Mouse (Mus musculus) neural tube, embryonic 12.5 days (tissue): ENCODE results near the gene Mgrn1. TPM values are rescaled to one million over a fixed set of nuclear protein-coding genes. Genes with fewer than 3 reads are reported as not detected.

Experiments used
- ATAC-seq: fragments of 200-750 bp; cut with Nextera tagmentation; 2 replicates; pipeline ENCODE4 v1.8.0; 2017; ENCODE audit warnings: low read depth, mild to moderate bottlenecking, moderate TSS enrichment, moderate library complexity; ENCODE audit not compliant: low FRiP score
- H3K27ac ChIP-seq: fragments of 300-500 bp; sonication (generic); 2 replicates; pipeline ENCODE4 v1.5.1; 2016
- H3K27me3 ChIP-seq: fragments of 300-500 bp; sonication (generic); replicated peaks from 2 replicates; pipeline ENCODE4 v1.6.1; 2016; ENCODE audit warnings: mild to moderate bottlenecking
- H3K36me3 ChIP-seq: fragments of 300-500 bp; sonication (generic); 2 replicates; pipeline ENCODE4 v1.6.1; 2016; ENCODE audit warnings: mild to moderate bottlenecking
- H3K4me1 ChIP-seq: fragments of 300-500 bp; sonication (generic); 2 replicates; pipeline ENCODE4 v1.6.1; 2016
- H3K4me2 ChIP-seq: fragments of 300-500 bp; sonication (generic); replicated peaks from 2 replicates; pipeline ENCODE4 v1.6.1; 2016; ENCODE audit warnings: mild to moderate bottlenecking
- H3K4me3 ChIP-seq: fragments of 300-500 bp; sonication (generic); 2 replicates; pipeline ENCODE4 v1.5.1; 2016
- H3K9ac ChIP-seq: fragments of 300-500 bp; sonication (generic); 2 replicates; pipeline ENCODE4 v1.6.1; 2016; ENCODE audit warnings: mild to moderate bottlenecking
- H3K9me3 ChIP-seq: fragments of 300-500 bp; sonication (generic); 2 replicates; pipeline ENCODE4 v1.6.1; 2016; ENCODE audit warnings: mild to moderate bottlenecking
- WGBS: fragments of 180-500 bp; shearing (Covaris S2); methylation state at CpG from one replicate; pipeline ENCODE4 v1.1.7; 2016; 5-methylcytosine and 5-hydroxymethylcytosine counted together
- polyA plus RNA-seq: library from polyadenylated mRNA; unstranded; fragments of >200 nt; fragmentation: Nextera tagmentation; extraction: Ambion mirVana; gene quantifications from 2 replicates; pipeline ENCODE4 v1.2.1, GENCODE M21; 2016

Mgrn1 gene
- polyA plus RNA-seq, 1 experiment from 2014 or later: 92.5 TPM

DNA sequence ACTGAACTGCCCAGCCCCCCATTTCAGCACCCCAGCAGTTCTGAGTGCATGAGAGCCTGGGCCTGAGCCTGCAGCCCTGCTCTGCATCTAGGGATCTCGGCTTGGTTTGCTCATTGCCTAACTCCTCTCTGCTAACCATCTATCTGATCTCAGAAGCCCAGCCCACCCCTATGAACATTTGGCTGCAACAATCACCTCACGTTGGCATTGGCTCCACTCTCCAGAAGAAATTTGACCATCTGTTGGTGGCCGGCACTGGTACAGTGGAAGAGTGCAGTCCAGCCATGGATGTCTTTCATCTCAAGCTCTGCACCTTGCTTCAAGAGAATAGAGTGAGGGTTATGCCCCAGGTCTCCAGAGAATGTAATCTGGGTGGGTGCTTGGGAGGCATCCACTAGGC lies 71.4 kb downstream of the Mgrn1 start:
- Histone ChIP-seq H3K27ac (no peak overlapping the region), H3K9ac (no peak overlapping the region), H3K4me2 (no peak overlapping the region), H3K4me3 (no peak overlapping the region), H3K36me3 (peaks cover 51% of the 10 kb centered on the region), H3K9me3 (no peaks in the 10 kb centered on the region), H3K27me3 (no peaks in the 10 kb centered on the region), H3K4me1 (no peaks in the 10 kb centered on the region)
- ATAC-seq: no peak
- 93% methylated on average over 3 of the region's 3 CpGs for WGBS

DNA sequence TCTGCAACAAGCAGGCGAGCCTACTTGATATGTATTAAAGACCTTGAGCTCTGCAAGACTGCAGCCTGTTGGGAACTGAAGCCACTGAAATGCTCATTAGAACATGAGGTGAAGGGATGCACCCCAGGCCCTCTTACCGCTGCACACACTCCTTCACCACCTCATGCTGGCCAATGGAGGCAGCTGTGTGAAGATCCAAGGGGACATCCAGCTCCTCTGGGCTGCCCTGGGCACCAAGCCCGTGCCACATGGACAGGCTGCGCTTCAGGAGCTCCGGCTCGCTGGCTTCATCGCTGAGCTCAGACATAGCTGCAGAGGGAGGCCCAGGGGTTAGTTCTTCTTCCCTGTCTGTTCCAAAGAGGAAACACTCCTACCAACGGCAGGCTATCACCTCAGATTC lies 74.2 kb downstream of the Mgrn1 start:
- no peak overlapping the region; the same call in 1 of the 2 replicates for H3K9ac ChIP-seq
- H3K27me3 ChIP-seq: no peaks in the 10 kb centered on the region
- H3K27ac ChIP-seq: no peak overlapping the region
- ATAC-seq: no peak
- H3K36me3 ChIP-seq: peaks cover 23% of the 10 kb centered on the region
- no peak overlapping the region for H3K4me3 ChIP-seq
- peaks cover 14% of the 10 kb centered on the region for H3K4me1 ChIP-seq
- no peak overlapping the region for H3K4me2 ChIP-seq
- no peaks in the 10 kb centered on the region for H3K9me3 ChIP-seq
- 87% methylated on average over 8 of the region's 8 CpGs for WGBS

DNA sequence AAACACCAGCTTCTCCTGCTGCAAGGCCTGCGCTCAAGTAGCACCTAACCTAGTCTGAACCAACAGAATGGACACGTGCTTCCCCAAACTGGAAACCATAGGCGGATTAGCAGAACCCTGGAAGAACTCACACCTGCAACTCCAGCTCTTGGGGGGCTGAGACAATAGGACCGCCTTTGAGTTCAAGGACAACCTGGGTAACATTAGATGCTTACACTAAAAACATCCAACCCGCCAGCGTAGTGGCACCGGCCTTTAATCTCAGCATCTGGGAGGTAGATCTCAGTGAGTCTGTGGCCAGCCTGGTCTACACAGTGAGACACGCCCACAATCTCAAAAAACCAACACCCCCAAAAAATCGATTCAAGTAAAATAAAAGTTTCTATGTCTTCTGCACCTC lies 77.3 kb downstream of the Mgrn1 start:
- H3K36me3 ChIP-seq: peaks cover 12% of the 10 kb centered on the region
- peak overlapping the region; percentile 87 for H3K9ac ChIP-seq
- no peak overlapping the region for H3K27ac ChIP-seq
- no peaks in the 10 kb centered on the region for H3K27me3 ChIP-seq
- H3K4me2 ChIP-seq: peak overlapping the region; percentile 84
- no peaks in the 10 kb centered on the region for H3K9me3 ChIP-seq
- WGBS: 44% methylated on average over 9 of the region's 9 CpGs
- H3K4me1 ChIP-seq: peaks cover 17% of the 10 kb centered on the region
- ATAC-seq: no peak
- peak overlapping the region; percentile 88 for H3K4me3 ChIP-seq

DNA sequence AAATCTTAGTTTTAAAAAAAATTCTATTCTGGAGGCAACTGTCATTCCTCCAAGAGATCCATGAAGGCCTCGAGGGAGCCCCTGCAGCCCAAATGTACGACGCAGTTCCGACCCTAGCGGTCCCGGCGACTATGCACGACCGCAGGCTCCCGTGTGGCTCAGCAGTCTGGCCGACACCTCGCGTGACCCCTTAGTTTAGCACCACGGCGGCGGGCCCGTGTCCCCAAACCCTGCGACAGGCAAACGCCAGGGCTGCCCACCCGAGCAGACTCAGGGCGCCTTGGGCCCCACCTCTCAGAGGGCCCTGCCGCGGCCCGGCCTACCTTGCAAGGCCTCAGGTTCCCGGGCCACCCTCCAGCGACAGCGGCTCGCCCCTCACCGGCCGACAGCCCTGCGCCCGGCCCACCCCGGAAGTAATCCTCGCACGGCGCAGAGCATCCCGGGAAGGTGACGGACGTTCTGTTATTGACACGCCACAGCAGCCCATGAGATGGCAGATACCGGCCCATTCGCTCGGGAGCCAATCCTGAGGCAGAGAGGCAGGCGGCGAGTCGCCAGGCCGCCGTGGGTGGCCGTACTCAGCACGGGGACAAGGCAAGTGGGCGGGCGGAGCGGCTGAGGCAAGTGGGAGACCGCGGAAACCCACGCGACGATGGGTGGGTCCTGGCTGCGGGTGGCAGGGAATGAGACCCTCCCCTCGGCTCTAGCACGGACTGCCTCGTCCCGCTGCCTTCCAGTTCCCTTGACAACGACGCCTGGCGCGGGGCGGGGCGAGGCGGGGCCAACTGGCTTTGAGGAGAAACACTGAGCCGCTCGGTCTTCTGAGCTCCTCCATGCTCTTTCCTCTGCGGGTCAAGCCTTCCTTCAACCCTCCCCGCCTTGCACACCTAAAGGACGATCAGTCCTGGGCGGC lies 78.0 kb downstream of the Mgrn1 start, which contains the start of gene Anks3:
Gene Anks3 (minus strand): TSS at position 409 of the 913 bp plus-strand sequence.
- Histone ChIP-seq H3K9ac (peak within 1 kb of the TSS; percentile 87), H3K9me3 (no peaks in the 10 kb centered on the region), H3K4me3 (peak within 1 kb of the TSS; percentile 88), H3K36me3 (peaks cover 12% of the 10 kb centered on the region), H3K27ac (peak within 1 kb of the TSS; percentile 50), H3K4me2 (peak within 1 kb of the TSS; percentile 84), H3K27me3 (no peaks in the 10 kb centered on the region), H3K4me1 (peaks cover 17% of the 10 kb centered on the region)
- under 1% methylated on average over 76 of the region's 76 CpGs for WGBS
- ATAC-seq: peak; percentile 98

DNA sequence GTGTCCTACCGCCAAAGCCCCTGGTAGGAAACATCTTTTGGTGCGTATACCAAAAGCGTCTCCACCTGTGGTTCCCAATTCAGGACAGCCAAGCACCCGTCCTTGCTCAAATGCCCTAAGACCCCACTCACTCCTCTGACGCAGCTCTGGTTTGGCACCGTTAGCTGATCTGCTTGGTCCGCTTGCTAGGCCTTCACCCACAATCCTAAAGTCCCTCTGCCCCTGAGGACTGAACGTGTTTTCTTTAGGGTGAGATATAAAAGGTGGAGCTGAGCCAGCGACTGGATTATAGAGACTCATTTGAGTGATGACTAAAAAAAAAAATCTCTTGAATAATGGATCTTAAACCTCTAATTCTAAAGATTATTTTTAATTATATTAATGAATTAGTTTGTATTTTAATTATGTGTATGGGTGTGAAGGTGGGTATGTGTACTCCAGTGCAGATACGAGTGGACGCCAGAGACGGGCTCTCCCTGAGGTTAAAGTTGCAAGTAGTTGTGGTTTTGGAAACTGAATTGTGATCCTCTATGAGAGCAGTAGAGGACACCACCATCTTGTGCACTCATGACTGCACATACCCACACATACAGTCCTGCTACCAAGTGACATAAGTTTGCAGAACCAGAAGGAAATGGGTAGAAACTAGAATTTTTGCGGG lies 78.8 kb downstream of the Mgrn1 start:
- Histone ChIP-seq H3K27me3 (no peaks in the 10 kb centered on the region), H3K27ac (peak overlapping the region; percentile 34), H3K4me3 (peak overlapping the region; percentile 88), H3K9ac (peak overlapping the region; percentile 87), H3K4me2 (peak overlapping the region; percentile 84), H3K9me3 (no peaks in the 10 kb centered on the region), H3K4me1 (peaks cover 17% of the 10 kb centered on the region), H3K36me3 (peaks cover 5% of the 10 kb centered on the region)
- 26% methylated on average over 13 of the region's 13 CpGs for WGBS
- ATAC-seq: no peak; the same call in 1 of the 2 replicates

DNA sequence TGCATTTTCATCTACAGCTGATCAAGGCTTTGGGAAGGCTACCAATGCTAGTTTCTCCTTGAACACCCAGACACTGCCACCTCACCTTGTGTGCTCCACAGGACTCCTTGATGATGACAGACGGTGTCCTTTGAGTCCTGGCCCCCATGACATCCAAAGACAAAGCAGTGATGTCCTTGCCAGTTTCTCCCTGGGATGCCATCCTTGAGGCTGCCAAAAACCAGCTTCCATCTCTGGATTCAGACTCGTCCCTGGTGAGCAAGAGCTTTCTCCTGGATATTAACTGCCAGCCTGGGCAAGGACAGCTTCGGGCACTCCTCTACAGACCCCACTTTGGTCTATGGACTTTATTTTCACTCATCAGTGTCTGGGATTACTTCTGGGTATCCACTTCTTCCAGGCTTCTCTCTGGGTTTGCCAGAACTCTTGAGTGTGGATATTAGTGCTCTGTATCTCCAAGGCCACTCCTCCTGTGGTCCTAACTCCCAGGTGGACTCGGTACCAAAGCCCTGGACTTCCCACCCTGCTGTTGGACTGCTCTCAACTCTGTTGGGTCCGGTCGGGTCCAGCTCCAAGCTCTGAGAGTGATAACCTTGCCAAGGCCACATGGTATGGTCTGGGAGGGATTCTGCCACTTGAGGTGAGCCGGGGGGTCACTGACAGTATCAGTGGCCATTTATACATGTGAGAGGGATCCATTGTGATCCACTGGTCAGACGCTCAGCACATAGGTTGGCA lies 79.5 kb downstream of the Mgrn1 start:
- no peak overlapping the region for H3K27ac ChIP-seq
- no peaks in the 10 kb centered on the region for H3K9me3 ChIP-seq
- no peaks in the 10 kb centered on the region for H3K27me3 ChIP-seq
- H3K4me2 ChIP-seq: peak overlapping the region; percentile 84
- no peak overlapping the region for H3K9ac ChIP-seq
- H3K4me3 ChIP-seq: no peak overlapping the region
- WGBS: 91% methylated on average over 8 of the region's 8 CpGs
- H3K36me3 ChIP-seq: no peaks in the 10 kb centered on the region
- no peak for ATAC-seq
- peaks cover 17% of the 10 kb centered on the region for H3K4me1 ChIP-seq

DNA sequence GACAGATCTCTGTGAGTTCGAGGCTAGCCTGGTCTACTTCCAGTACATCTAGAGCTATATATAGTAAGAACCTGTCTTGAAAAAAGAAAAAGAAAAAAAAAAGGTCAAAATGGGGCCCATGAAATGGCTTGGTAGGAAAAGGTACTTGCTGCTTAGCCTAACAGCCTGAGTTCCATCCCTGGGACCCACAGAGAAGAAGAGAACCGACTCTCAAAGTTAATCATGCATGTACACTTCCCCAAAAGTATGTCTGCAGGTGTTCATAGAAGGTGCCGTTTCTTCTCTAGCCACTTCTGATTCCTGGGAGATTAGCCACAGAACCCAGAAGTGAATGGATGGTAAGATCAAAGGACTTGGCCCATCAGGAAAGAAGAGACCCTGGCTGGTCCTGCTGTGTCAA lies 82.4 kb downstream of the Mgrn1 start:
- Histone ChIP-seq H3K9ac (no peak overlapping the region), H3K4me2 (no peak overlapping the region), H3K27ac (no peak overlapping the region), H3K4me3 (no peak overlapping the region), H3K36me3 (no peaks in the 10 kb centered on the region; the same call in 1 of the 2 replicates), H3K9me3 (no peaks in the 10 kb centered on the region), H3K4me1 (peaks cover 8% of the 10 kb centered on the region), H3K27me3 (no peaks in the 10 kb centered on the region)
- ATAC-seq: no peak
- 83% methylated on average over 3 of the region's 3 CpGs for WGBS

DNA sequence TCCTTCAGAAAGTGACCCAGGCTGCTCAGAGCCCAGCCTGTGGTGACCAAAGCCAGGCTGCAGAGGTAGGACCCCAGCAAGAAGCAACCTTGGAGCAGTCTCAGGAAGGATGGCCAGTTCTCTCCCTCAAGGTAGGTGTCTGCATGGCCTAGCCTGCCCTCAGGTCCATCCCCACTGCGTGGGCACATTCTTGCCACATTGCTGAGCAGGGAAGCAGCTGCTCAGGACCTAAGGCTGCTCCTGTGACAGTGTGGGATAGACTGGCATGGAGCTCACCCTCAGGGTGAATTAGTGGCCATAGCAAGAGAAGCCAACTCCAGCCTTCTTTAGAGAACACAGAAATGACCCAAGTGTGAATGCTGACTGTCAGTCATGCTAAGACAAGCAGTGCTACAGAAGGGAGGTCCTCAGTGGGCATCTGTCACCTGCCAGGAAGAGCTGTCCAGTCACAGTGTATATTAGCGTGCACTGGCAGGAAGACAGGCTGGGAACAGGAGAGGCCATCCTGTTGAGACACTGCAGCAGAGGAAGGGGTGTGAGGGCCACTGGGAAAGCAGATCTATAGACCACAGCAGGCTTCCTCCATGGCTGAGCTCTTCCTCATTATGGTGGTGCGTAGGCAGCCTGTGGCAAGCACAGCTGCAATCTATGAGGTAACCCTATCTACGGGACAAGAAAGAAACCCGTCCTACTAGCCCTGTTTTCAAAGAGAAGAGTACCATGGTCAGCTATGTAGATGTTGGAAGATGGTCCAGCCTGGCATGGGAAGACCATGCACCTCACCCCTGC lies 83.2 kb downstream of the Mgrn1 start:
- no peak for ATAC-seq
- H3K36me3 ChIP-seq: no peaks in the 10 kb centered on the region; the same call in 1 of the 2 replicates
- peaks cover 6% of the 10 kb centered on the region for H3K4me1 ChIP-seq
- WGBS: 87% methylated on average over 5 of the region's 5 CpGs
- no peak overlapping the region for H3K4me2 ChIP-seq
- no peaks in the 10 kb centered on the region for H3K9me3 ChIP-seq
- H3K4me3 ChIP-seq: no peak overlapping the region
- H3K27ac ChIP-seq: no peak overlapping the region
- H3K9ac ChIP-seq: no peak overlapping the region
- no peaks in the 10 kb centered on the region for H3K27me3 ChIP-seq

DNA sequence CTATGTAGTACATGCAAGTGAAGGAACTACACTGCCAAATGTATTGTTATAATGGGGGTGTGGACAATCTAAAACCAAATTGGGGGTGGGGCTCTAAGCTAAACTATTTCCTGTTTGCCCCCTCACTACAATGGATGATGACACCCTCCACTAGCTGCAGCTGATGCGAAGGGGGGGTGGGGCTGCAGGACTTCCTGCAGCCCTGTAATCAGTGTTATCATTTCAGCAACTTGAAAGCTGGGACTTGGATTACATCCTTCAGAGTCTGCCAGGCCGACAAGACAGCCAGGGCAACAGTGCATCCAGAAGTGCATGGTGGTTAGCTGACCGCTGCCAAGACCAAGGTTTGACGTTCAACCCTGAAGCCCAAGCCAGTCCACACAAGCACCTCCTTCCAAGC lies 85.6 kb downstream of the Mgrn1 start:
- H3K27me3 ChIP-seq: no peaks in the 10 kb centered on the region
- no peak for ATAC-seq
- H3K4me2 ChIP-seq: no peak overlapping the region
- no peak overlapping the region for H3K9ac ChIP-seq
- H3K9me3 ChIP-seq: no peaks in the 10 kb centered on the region
- no peak overlapping the region for H3K4me3 ChIP-seq
- no peaks in the 10 kb centered on the region; the same call in 1 of the 2 replicates for H3K36me3 ChIP-seq
- 83% methylated on average over 4 of the region's 4 CpGs for WGBS
- H3K4me1 ChIP-seq: no peaks in the 10 kb centered on the region
- no peak overlapping the region for H3K27ac ChIP-seq

DNA sequence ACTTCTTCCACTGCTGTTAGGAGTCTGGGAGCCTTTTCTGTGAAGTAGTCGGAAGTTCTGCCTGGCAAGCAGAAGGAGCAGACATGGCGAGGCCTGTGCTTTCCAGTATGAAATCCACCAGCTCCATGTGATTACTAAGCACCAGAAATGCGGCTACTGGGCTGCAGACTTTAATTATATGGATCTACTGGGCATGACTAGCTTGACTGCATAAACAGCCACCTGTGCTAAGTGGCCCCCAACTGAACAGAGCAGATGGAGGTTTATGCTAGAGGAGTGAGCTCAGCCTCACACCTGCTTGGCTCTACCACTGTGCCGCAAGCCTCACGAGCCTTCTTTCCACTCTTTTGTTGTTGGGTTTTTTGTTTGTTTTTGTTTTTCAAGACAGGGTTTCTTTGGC lies 88.5 kb downstream of the Mgrn1 start:
- Histone ChIP-seq H3K9ac (no peak overlapping the region), H3K9me3 (no peaks in the 10 kb centered on the region), H3K4me3 (no peak overlapping the region), H3K27me3 (no peaks in the 10 kb centered on the region), H3K27ac (no peak overlapping the region), H3K4me2 (no peak overlapping the region), H3K36me3 (no peaks in the 10 kb centered on the region; the same call in 1 of the 2 replicates), H3K4me1 (no peaks in the 10 kb centered on the region)
- 85% methylated on average over 5 of the region's 5 CpGs for WGBS
- no peak for ATAC-seq

DNA sequence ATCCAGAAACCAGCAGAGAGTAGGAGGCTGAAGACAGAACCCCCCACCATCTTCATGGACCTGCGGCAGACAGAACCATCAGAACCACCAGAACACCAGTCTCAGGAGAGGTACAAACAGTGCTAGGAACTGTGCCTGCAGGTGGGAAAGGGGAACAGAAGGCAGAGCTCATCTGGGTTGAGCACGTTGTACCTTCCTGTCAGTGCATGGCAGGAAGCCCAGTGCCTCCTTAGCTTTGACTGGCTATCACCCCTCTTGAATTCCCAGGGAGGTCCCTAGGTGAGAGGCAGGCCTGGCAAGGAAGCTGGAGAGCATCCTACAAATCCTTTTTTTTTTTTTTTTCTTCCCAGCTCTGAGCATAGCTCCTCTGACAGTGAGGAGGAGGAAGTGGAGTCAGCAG lies 90.1 kb downstream of the Mgrn1 start:
- no peak overlapping the region for H3K27ac ChIP-seq
- 81% methylated on average over 2 of the region's 2 CpGs for WGBS
- no peaks in the 10 kb centered on the region for H3K4me1 ChIP-seq
- no peaks in the 10 kb centered on the region; the same call in 1 of the 2 replicates for H3K36me3 ChIP-seq
- no peak overlapping the region for H3K4me2 ChIP-seq
- H3K9me3 ChIP-seq: no peaks in the 10 kb centered on the region
- H3K4me3 ChIP-seq: no peak overlapping the region
- H3K9ac ChIP-seq: no peak overlapping the region
- no peak for ATAC-seq
- H3K27me3 ChIP-seq: no peaks in the 10 kb centered on the region
